Mouse (Mus musculus): Measurements from ENCODE around the gene Tax1bp1. TPM values are rescaled to one million over a fixed set of nuclear protein-coding genes. Genes with fewer than 3 reads are reported as not detected.

Gene Tax1bp1
- total RNA-seq, 1 experiment from 2014 or later = 355 TPM

DNA sequence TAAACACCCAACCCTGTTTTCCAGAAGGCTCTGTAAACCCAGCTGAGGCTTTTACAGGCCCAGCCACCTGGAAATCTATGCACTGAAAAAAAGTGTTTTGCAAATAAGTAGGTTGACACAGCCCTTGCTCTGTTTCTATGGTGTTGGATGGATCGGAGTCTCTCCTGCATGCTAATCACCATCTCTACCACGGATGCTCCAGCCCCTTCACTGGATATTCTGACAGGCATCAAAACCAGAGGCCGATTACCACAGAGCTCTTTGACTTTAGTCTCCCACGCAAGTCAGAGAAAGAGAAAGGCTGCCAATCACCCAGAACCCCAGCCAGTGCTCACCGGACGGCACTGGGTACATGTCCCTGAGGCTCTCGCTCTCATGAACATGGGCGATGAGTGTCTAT is 63.5 kb downstream of the Tax1bp1 start:
- no peak for ATAC-seq (replicated peaks in 1 of 2; ENCODE audit: insufficient read depth in 1 of 2, low FRiP score in 2 of 2, low TSS enrichment in 1 of 2, low read depth in 1 of 2, poor library complexity in 2 of 2, severe bottlenecking in 2 of 2)

DNA sequence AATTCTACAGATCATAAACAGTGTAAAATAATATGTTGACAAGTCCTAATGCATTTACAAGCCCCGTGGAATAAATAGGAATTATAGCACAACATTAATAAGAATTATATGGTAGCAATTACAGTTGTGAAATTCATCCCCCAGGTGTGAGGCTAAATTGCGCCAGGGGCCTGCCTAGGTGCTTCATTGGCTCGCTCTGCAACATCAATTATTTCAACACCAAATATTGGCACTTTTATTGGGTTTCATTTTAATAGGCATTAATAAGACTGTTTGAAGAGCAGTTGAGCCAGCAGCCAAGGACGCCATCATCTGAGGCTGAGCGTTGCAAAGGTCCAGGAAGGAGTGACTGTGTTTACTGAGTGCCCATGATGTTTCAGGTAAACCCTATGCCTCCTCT is 65.0 kb downstream of the Tax1bp1 start:
- no peak for ATAC-seq (replicated peaks in 1 of 2; ENCODE audit: insufficient read depth in 1 of 2, low FRiP score in 2 of 2, low TSS enrichment in 1 of 2, low read depth in 1 of 2, poor library complexity in 2 of 2, severe bottlenecking in 2 of 2)

DNA sequence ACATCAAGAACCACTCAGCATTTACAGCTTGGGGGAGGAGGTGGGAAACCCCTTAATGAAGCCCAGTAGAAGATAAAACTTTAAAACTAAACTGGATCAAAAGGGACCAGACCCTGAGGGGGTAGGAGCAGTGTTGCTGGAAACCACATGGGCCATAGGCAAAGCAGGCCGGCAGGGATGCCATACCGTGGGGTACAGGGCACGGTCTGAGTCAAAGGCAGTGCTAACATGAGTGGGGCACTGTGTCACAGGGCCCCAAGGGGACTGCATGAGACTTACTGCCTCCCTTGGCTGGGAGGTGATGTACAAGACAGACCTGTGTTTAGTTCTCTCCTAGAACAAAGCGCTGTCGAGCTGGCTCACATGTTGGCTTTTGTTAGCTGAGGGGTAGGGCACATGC is 66.0 kb downstream of the Tax1bp1 start:
- no peak for ATAC-seq (replicated peaks in 1 of 2; ENCODE audit: insufficient read depth in 1 of 2, low FRiP score in 2 of 2, low TSS enrichment in 1 of 2, low read depth in 1 of 2, poor library complexity in 2 of 2, severe bottlenecking in 2 of 2)

DNA sequence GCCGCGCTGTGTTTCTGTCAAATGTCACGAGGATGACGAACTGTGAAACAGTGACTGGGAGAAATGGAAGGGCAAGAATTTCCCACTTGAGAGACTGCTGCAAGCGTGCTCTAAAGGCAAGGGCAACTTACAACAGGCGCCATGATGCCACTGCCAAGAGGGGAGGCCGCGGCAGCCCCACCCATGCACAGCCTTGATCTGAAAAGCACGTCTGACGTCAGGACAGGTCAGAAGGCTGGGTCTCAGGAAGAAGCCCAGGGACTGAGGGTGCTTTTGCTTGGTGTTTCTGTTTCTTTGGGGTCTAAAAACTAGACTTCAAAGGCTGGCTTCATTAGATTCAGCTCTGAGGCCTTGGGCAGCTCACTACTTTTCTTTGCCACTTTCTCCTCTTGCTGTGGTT is 76.8 kb downstream of the Tax1bp1 start:
- ATAC-seq (replicated peaks in 1 of 2; ENCODE audit: insufficient read depth in 1 of 2, low FRiP score in 2 of 2, low TSS enrichment in 1 of 2, low read depth in 1 of 2, poor library complexity in 2 of 2, severe bottlenecking in 2 of 2) = no peak

DNA sequence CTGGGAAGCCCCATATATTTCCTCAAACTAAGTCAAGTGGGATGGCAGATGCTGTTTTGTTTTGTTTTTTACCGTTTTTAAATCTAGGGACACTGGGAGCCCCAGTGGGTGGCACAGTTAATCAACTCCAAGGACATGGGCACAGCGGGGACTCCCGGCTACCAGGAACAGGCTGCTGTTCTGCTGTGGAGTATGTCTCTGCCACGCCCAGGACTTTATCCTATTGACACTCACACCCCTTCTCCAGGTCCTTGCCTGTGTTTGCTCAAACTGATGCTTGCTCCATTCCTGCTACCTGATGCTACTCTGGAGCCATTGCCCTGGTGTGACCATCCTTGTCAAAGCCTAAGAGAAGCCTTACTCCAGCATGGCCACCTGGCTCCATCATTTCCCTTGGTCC is 77.3 kb downstream of the Tax1bp1 start:
- ATAC-seq (replicated peaks in 1 of 2; ENCODE audit: insufficient read depth in 1 of 2, low FRiP score in 2 of 2, low TSS enrichment in 1 of 2, low read depth in 1 of 2, poor library complexity in 2 of 2, severe bottlenecking in 2 of 2) = no peak

DNA sequence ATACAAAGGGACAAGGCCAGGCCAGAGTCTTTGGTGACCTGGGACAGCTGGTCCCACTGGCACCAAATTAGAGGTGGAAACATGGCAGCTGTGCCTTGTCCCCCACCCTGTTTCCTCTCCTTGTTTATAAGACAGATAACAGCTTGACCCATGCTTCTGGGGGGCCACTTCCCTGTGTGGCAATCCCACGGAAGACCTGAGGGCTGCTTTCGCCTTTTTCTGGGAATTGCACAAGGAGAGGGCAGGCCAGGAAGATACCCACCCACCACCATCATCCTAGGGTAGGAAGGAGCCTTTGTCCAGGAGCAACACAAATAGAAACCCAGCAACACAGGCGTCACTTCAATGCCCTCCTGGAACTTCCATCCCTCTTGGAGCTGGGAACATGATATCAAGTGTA is 78.9 kb downstream of the Tax1bp1 start:
- ATAC-seq (replicated peaks in 1 of 2; ENCODE audit: insufficient read depth in 1 of 2, low FRiP score in 2 of 2, low TSS enrichment in 1 of 2, low read depth in 1 of 2, poor library complexity in 2 of 2, severe bottlenecking in 2 of 2) = no peak

DNA sequence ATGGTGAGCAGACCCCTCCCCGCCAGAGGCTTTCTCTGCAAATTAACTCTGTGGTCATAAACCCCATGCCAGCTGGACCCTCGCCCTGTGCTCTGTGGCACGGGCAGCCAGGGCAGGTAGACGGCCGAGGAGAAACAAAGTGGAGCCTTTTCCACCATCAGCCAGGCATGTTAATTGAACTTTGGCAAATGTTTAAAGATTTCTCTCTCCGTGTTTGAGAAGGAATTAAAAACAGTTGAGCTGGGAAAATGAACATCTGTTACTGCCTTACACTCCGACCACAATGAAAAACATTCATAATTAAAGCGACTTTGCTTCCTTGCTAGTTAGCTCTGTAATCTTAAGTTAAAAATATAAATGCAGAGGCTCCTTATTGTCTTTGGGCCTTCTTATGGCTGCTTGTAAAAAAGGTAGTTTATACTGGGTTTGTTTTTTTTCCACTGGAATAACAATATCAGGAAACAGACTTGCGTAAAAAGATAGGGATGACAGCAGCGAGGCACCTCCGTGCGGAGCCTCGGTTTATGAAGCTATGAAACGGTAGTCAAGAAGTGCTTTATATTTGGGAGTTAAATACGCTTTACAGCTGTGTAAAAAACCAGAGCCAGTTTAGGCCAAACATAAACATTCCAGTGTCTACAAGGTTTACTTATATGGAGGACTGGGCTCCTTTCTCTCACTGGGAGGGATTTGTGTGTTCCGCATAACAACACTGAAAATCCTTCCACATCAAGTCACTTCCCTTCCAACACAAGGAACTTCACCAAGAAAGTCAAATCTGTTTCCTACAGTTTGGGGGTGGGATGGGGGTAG is 81.7 kb downstream of the Tax1bp1 start:
- no peak for ATAC-seq (replicated peaks in 1 of 2; ENCODE audit: insufficient read depth in 1 of 2, low FRiP score in 2 of 2, low TSS enrichment in 1 of 2, low read depth in 1 of 2, poor library complexity in 2 of 2, severe bottlenecking in 2 of 2)

DNA sequence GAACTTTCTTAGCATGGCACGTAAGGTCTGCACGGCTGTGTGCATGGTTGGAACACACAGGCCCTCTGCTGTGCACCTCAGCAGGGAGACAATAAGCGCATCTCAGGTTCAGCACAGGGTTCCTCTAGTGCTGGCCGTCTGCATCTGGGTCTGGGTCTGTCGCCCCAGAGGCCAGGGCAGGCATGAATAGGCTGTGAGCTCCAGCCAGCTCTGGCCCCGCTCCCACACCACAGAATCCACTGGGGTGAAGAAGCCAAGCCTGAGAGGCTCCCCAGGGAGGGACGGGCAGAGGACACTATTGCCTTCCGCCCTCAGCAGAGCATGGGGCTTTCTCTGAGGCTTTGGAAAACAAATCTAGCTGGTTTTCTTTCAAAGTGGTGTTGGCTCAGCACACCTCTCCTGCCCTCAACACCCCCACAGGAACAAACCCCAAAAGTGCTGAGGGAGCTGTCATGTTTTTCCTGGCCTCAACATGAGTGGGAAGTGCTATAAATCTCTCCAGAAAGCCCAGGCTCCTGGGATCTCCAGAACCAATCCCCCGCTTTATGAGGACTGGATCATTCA is 82.6 kb downstream of the Tax1bp1 start:
- ATAC-seq (replicated peaks in 1 of 2; ENCODE audit: insufficient read depth in 1 of 2, low FRiP score in 2 of 2, low TSS enrichment in 1 of 2, low read depth in 1 of 2, poor library complexity in 2 of 2, severe bottlenecking in 2 of 2) = no peak

DNA sequence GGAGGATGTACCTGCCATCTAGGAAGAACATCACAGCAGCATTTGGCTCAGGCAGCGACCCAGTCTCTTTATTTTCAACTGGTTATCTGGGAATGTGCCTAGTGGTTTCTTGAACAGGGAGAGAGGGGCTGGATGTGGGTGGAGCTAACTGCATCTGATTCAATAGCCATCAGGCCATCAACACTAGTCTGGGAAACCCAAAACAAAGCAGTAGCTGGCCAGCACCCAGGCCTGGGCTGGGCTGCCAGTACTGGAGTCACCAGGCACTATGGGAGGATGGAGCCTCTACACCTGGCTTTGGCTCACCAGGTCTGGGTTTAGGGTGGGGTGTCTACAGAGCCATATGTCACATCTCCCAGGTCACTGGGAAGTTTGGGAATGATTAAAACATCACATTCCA is 83.2 kb downstream of the Tax1bp1 start:
- no peak for ATAC-seq (replicated peaks in 1 of 2; ENCODE audit: insufficient read depth in 1 of 2, low FRiP score in 2 of 2, low TSS enrichment in 1 of 2, low read depth in 1 of 2, poor library complexity in 2 of 2, severe bottlenecking in 2 of 2)

DNA sequence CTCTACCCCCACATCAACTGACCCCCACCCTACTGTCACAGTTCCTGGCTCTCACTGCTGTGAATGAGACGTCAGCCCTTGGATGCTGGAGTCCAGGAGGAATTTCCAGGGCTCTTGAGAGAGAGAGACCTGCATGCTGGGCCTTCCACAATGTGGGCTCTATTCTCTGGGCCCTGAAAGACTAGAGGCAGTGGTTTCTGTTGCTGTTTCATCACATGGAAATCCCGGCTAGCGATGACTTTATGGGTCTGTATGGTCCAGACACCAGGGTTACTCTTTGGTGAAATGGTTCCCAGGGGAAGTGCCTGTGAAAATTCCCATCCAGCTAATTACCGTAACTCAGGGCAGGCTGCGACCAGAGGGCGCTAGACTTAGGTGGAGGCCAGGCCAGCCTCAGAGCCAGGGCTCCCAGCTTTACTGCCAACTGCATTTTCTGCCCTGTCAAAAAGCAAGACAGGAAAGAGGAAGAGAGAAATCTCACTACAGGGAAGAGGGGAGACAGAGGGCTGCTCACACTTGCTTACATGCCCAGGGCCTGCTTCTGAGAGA is 83.8 kb downstream of the Tax1bp1 start:
- no peak for ATAC-seq (replicated peaks in 1 of 2; ENCODE audit: insufficient read depth in 1 of 2, low FRiP score in 2 of 2, low TSS enrichment in 1 of 2, low read depth in 1 of 2, poor library complexity in 2 of 2, severe bottlenecking in 2 of 2)

DNA sequence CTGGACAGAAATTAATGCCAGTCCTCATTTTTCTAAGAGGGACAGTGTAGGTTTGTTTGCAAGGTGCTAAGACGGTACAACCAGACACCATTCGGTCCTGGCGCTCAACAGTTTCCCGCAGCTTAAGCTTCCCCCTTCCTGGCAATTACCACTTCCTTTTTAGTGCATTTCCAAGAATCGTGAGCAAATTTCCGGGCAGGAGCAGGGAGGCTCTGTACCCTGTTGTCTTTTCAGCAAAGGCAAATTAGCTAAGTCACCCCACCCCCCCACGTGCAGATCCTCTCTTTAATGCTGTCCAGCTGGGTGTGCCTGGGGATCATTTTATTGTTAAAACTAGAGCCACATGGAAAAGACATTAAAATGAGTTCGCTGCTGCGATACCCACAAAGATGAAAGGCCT is 88.7 kb downstream of the Tax1bp1 start:
- peak; percentile 29 to 30; a peak in 2 of 4 replicates for ATAC-seq (replicated peaks in 1 of 2; ENCODE audit: insufficient read depth in 1 of 2, low FRiP score in 2 of 2, low TSS enrichment in 1 of 2, low read depth in 1 of 2, poor library complexity in 2 of 2, severe bottlenecking in 2 of 2)

DNA sequence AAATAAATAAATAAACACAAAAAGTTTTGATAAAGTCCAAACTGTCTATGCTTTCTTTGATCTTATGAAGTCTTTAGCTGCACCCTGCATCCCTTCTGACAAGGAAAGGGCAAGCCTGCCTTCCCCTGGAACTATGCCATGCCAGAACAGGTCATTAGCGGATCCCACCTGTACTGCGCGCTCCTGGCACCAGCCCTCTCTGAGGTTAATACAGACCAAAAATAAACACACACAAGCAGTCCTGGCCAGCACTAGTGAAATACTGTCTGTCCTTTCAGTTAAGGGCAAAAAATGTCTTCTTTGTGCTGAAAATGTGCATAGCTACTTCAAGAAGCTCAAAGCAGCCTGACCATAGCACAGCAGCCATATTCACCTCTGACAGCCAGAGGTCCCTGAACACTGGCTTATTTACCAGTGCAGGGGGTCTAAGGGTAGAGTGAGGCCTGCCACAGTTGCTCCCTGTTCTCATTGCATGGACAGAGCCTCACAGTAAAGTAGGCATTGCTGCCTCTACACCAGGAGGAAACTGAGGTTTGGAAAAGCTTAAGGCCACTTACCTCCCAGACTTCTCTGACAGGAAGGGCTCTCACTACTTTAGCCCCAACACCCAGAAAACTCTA is 91.8 kb downstream of the Tax1bp1 start:
- no peak for ATAC-seq (replicated peaks in 1 of 2; ENCODE audit: insufficient read depth in 1 of 2, low FRiP score in 2 of 2, low TSS enrichment in 1 of 2, low read depth in 1 of 2, poor library complexity in 2 of 2, severe bottlenecking in 2 of 2)

Other genes starting within 250 kb of the Tax1bp1 start
- gene Hibadh, start 73.3 kb upstream of the Tax1bp1 start, total RNA-seq (2017) = 65.7 and 74.4 TPM in 2 replicates